Mouse (Mus musculus) lung, postnatal 36 days (tissue): ENCODE measurements around the gene Lbh.

ENCODE experiments used
- DNase-seq: peaks from one replicate; pipeline ENCODE4 v3.0.0; 2022; ENCODE audit warnings: mixed read lengths

Lbh gene

GRCm38 (mm10) chr17:72911751-72912150 is 6.4 kb upstream of the Lbh start:
- DNase-seq: no peak

- DNase-seq: no peak
Measured at GRCm38 (mm10) chr17:72914082-72914481, 4.0 kb upstream of the Lbh start.

GRCm38 (mm10) chr17:72917241-72918030 is 669 bp upstream of the Lbh start:
- peak; percentile 81 for DNase-seq

- DNase-seq: peak; percentile 54
Measured at GRCm38 (mm10) chr17:72918571-72919541, 751 bp downstream of the Lbh start.

- no peak for DNase-seq
Measured at GRCm38 (mm10) chr17:72919641-72920040, 1.5 kb downstream of the Lbh start.

GRCm38 (mm10) chr17:72920430-72920829 is 2.3 kb downstream of the Lbh start:
- no peak for DNase-seq

- DNase-seq: no peak
Measured at GRCm38 (mm10) chr17:72920971-72921370, 2.9 kb downstream of the Lbh start.

GRCm38 (mm10) chr17:72922206-72922605 is 4.1 kb downstream of the Lbh start:
- no peak for DNase-seq

- DNase-seq: no peak
Measured at GRCm38 (mm10) chr17:72923283-72923682, 5.2 kb downstream of the Lbh start.

- no peak for DNase-seq
Measured at GRCm38 (mm10) chr17:72924295-72924694, 6.2 kb downstream of the Lbh start.

- peak; percentile 71 for DNase-seq
Measured at GRCm38 (mm10) chr17:72925111-72925510, 7.0 kb downstream of the Lbh start.

- DNase-seq: peak; percentile 54
Measured at GRCm38 (mm10) chr17:72925804-72926617, 7.9 kb downstream of the Lbh start.

GRCm38 (mm10) chr17:72926994-72927393 is 8.9 kb downstream of the Lbh start:
- DNase-seq: no peak

- DNase-seq: no peak
Measured at GRCm38 (mm10) chr17:72933116-72933515, 15.0 kb downstream of the Lbh start.

- no peak for DNase-seq
Measured at GRCm38 (mm10) chr17:72934146-72934545, 16.0 kb downstream of the Lbh start.

GRCm38 (mm10) chr17:72934653-72935052 is 16.5 kb downstream of the Lbh start:
- DNase-seq: no peak

GRCm38 (mm10) chr17:72935921-72936320 is 17.8 kb downstream of the Lbh start:
- peak; percentile 45 for DNase-seq

- no peak for DNase-seq
Measured at GRCm38 (mm10) chr17:72936336-72936735, 18.2 kb downstream of the Lbh start.

- no peak for DNase-seq
Measured at GRCm38 (mm10) chr17:72937204-72937603, 19.1 kb downstream of the Lbh start.

GRCm38 (mm10) chr17:72938026-72938795 is 20.1 kb downstream of the Lbh start:
- DNase-seq: peak; percentile 38

- DNase-seq: no peak
Measured at GRCm38 (mm10) chr17:72938871-72939568, 20.9 kb downstream of the Lbh start.

GRCm38 (mm10) chr17:72939569-72939899 is 21.4 kb downstream of the Lbh start:
- DNase-seq: no peak
